Mouse (Mus musculus) lung, postnatal 10 days (tissue): ENCODE data around the gene Gm19965.

Experiments
- DNase-seq: peaks from one replicate; pipeline ENCODE4 v3.0.0; 2021

Gene Gm19965

DNA sequence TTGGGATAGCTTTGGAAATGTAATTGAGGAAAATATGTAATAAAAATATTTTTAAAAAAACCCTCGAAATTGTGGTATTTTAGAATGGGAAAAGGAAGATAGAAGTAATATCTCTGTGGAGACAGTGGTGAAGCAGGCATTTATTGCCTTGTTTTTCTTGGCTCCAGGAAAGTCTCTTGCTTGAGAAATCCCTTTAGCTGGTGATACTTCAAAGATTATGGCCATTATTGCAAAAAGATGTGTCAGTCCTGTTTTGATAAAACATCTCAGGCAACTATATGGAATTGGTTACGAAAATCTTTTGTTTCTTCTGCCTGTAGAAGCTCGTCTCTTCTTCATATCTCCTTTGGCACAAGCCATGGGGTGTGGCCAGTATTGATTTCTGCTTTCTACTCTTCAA is at the start of gene Gm19965:
Gene Gm19965 (plus strand): TSS at position 301 of the 400 bp plus-strand sequence.
- no peak for DNase-seq

DNA sequence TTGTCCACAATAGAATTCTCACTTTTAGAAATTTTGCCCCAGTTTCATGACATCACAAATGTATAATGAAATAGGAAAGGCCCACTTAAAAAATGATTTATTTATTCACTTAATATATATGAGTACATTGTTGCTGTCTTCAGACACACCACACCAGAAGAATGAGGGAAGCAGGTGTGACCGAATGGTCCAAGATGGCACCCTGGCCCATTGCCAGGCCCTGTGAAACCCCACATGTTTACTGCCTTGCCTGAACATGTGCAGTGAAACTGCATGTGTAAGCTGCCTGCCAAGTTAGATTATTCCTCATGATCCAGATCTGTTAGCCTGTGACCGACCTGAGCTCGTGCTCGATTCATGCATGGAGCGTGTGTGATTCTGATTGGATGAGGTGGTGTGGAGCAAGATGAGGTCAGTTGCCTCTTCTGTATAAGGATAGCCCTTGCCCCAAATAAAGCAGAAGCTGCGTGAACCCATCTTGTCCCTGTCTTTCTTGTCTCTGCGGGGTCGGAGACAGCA is 20.3 kb upstream of the Gm19965 start:
- no peak for DNase-seq
